Mouse (Mus musculus) layer of hippocampus, adult 2 months (tissue): ENCODE measurements around the gene Pop5. TPM values are rescaled to one million over a fixed set of nuclear protein-coding genes. Genes with fewer than 3 reads are reported as not detected.

ENCODE experiments used
- DNase-seq, 2 experiments: peaks; one replicate each; pipeline ENCODE4 v3.0.0; 2022; ENCODE audit warnings: low spot score in 2 of 2
- H3K27ac ChIP-seq: fragments of 200-600 bp; 2 replicates; pipeline ENCODE4 v1.8.1; 2022
- H3K4me3 ChIP-seq: fragments of 200-600 bp; 2 replicates; pipeline ENCODE4 v1.8.1; 2022; ENCODE audit warnings: mild to moderate bottlenecking
- CTCF ChIP-seq: fragments of 200-600 bp; conservative IDR thresholded peaks from 2 replicates; pipeline ENCODE4 v1.8.1; 2022; ENCODE audit warnings: antibody characterized with exemption, mild to moderate bottlenecking, moderate library complexity
- total RNA-seq, 2 experiments: library from RNA; stranded (reverse); gene quantifications; 2 replicates each; pipeline ENCODE4 v1.2.3; 2021

The Pop5 gene
- total RNA-seq, 2 experiments from 2014 or later, result 103 to 104 TPM

- DNase-seq, result no peak
- peak; percentile 61 for TF ChIP-seq CTCF
- H3K27ac ChIP-seq, result no peak overlapping the region
- H3K4me3 ChIP-seq, result no peak overlapping the region
These were observed 13.2 kb upstream of the Pop5 start for GRCm38 (mm10) chr5:115222485-115222884.

GRCm38 (mm10) chr5:115230830-115231551 is 4.6 kb upstream of the Pop5 start:
- Histone ChIP-seq H3K4me3 (no peak overlapping the region), H3K27ac (no peak overlapping the region; the same call in 1 of the 2 replicates)
- DNase-seq, result no peak
- no peak for TF ChIP-seq CTCF

- H3K27ac ChIP-seq, result no peak overlapping the region; the same call in 1 of the 2 replicates
- no peak for DNase-seq
- no peak overlapping the region for H3K4me3 ChIP-seq
- peak; percentile 55 for TF ChIP-seq CTCF
These were observed 4.0 kb upstream of the Pop5 start for GRCm38 (mm10) chr5:115231552-115232120.

GRCm38 (mm10) chr5:115232516-115232915 is 3.1 kb upstream of the Pop5 start:
- no peak for TF ChIP-seq CTCF
- DNase-seq, result no peak
- Histone ChIP-seq H3K4me3 (no peak overlapping the region), H3K27ac (no peak overlapping the region)

- Histone ChIP-seq H3K4me3 (no peak overlapping the region), H3K27ac (no peak overlapping the region)
- DNase-seq, result no peak
- peak; percentile 45 for TF ChIP-seq CTCF
These were observed 2.4 kb upstream of the Pop5 start for GRCm38 (mm10) chr5:115233031-115233780.

- peak overlapping the region; percentile 94 for H3K27ac ChIP-seq
- no peak overlapping the region for H3K4me3 ChIP-seq
- no peak for DNase-seq
- TF ChIP-seq CTCF, result no peak
These were observed 1.1 kb upstream of the Pop5 start for GRCm38 (mm10) chr5:115234519-115234918.

- Histone ChIP-seq H3K27ac (peak overlapping the region; percentile 94), H3K4me3 (peak overlapping the region; percentile 68)
- DNase-seq, result peak; percentile 77 to 78
- no peak for TF ChIP-seq CTCF
These were observed 289 bp upstream of the Pop5 start for GRCm38 (mm10) chr5:115235323-115235771.

- H3K27ac ChIP-seq, result peak overlapping the region; percentile 93
- peak; percentile 92 to 93 for DNase-seq
- TF ChIP-seq CTCF, result peak; percentile 62
- H3K4me3 ChIP-seq, result peak overlapping the region; percentile 98
These were observed 2.4 kb downstream of the Pop5 start for GRCm38 (mm10) chr5:115237803-115238728.

- Histone ChIP-seq H3K4me3 (peak overlapping the region; percentile 98), H3K27ac (peak overlapping the region; percentile 93)
- no peak; the same call in 1 of the 2 replicates for TF ChIP-seq CTCF
- no peak for DNase-seq
These were observed 3.1 kb downstream of the Pop5 start for GRCm38 (mm10) chr5:115238729-115239195.

GRCm38 (mm10) chr5:115240191-115240590 is 4.6 kb downstream of the Pop5 start:
- DNase-seq, result peak in 1 of 2 experiments; percentile 39
- Histone ChIP-seq H3K27ac (peak overlapping the region; percentile 93), H3K4me3 (peak overlapping the region; percentile 98)
- TF ChIP-seq CTCF, result no peak

- no peak for TF ChIP-seq CTCF
- no peak overlapping the region for H3K4me3 ChIP-seq
- H3K27ac ChIP-seq, result no peak overlapping the region
- DNase-seq, result no peak
These were observed 19.8 kb downstream of the Pop5 start for GRCm38 (mm10) chr5:115255472-115255871.

- TF ChIP-seq CTCF, result no peak
- no peak for DNase-seq
These were observed 21.4 kb downstream of the Pop5 start for GRCm38 (mm10) chr5:115256909-115257546.

More at GRCm38 (mm10) chr5:115256909-115257546, 21.4 kb downstream of the Pop5 start:
- Histone ChIP-seq H3K4me3 (no peak overlapping the region), H3K27ac (no peak overlapping the region)
